Mouse (Mus musculus) forebrain, postnatal 0 days (tissue): ENCODE results near the gene Myh10. TPM values are rescaled to one million over a fixed set of nuclear protein-coding genes. Genes with fewer than 3 reads are reported as not detected.

Source experiments
- ATAC-seq: fragments of 200-750 bp; cut with Nextera tagmentation; 2 replicates; pipeline ENCODE4 v1.8.0; 2017; ENCODE audit warnings: mild to moderate bottlenecking, moderate library complexity
- DNase-seq: peaks from one replicate; pipeline ENCODE4 v3.0.0-alpha.2; 2015
- H3K27ac ChIP-seq: fragments of 300-500 bp; sonication (generic); 2 replicates; pipeline ENCODE4 v1.5.1; 2014; ENCODE audit warnings: low read depth, mild to moderate bottlenecking, antibody characterized with exemption, low read length, moderate library complexity, mixed read lengths
- H3K27me3 ChIP-seq: fragments of 300-500 bp; sonication (generic); 2 replicates; pipeline ENCODE4 v1.6.1; 2014; ENCODE audit warnings: mild to moderate bottlenecking, low read length, mixed read lengths; ENCODE audit not compliant: insufficient read depth
- H3K36me3 ChIP-seq: fragments of 300-500 bp; sonication (generic); 2 replicates; pipeline ENCODE4 v1.6.1; 2014; ENCODE audit warnings: mild to moderate bottlenecking, moderate library complexity; ENCODE audit not compliant: insufficient read depth
- H3K4me1 ChIP-seq: fragments of 300-500 bp; sonication (generic); 2 replicates; pipeline ENCODE4 v1.6.1; 2014; ENCODE audit warnings: antibody characterized with exemption; ENCODE audit not compliant: insufficient read depth
- H3K4me2 ChIP-seq: fragments of 300-500 bp; sonication (generic); 2 replicates; pipeline ENCODE4 v1.6.1; 2014; ENCODE audit warnings: low read depth, mild to moderate bottlenecking, moderate library complexity
- H3K4me3 ChIP-seq: fragments of 300-500 bp; sonication (generic); 2 replicates; pipeline ENCODE4 v1.5.1; 2014; ENCODE audit warnings: low read depth, low read length, mixed read lengths
- H3K9ac ChIP-seq: fragments of 300-500 bp; sonication (generic); 2 replicates; pipeline ENCODE4 v1.6.1; 2014; ENCODE audit warnings: mild to moderate bottlenecking
- H3K9me3 ChIP-seq: fragments of 300-500 bp; sonication (generic); 2 replicates; pipeline ENCODE4 v1.6.1; 2016; ENCODE audit warnings: low read length
- CTCF ChIP-seq: sonication (generic); IDR thresholded peaks from 2 replicates; pipeline ENCODE4 v1.5.1; 2016; ENCODE audit warnings: antibody characterized with exemption, control low read depth, low read depth
- WGBS: fragments of 180-500 bp; shearing (Covaris S2); extraction: QIAGEN DNeasy Blood & Tissue Kit; methylation state at CpG from one replicate; pipeline ENCODE4 v1.1.7; 2014; 5-methylcytosine and 5-hydroxymethylcytosine counted together
- polyA plus RNA-seq: library from polyadenylated mRNA; unstranded; fragments of >200 nt; fragmentation: Nextera tagmentation; extraction: Ambion mirVana; gene quantifications from 2 replicates; pipeline ENCODE4 v1.2.1, GENCODE M21; 2015
- total RNA-seq: library from RNA; depleted of rRNA; stranded (reverse); fragments of >200 nt; gene quantifications from 2 replicates; pipeline ENCODE4 v1.2.3, GENCODE M21; 2014

The Myh10 gene
- total and polyA plus RNA-seq, 2 experiments from 2014 or later, result 68.0 to 183 TPM

GRCm38 (mm10) chr11:68656887-68657685 lies 34.3 kb upstream of the Myh10 start:
- Histone ChIP-seq H3K4me1 (peaks cover 9% of the 10 kb centered on the region; the same call in 1 of the 2 replicates), H3K9ac (no peak overlapping the region), H3K36me3 (no peaks in the 10 kb centered on the region), H3K27ac (peak overlapping the region; percentile 64), H3K27me3 (no peaks in the 10 kb centered on the region), H3K9me3 (no peaks in the 10 kb centered on the region), H3K4me3 (no peak overlapping the region), H3K4me2 (no peak overlapping the region)
- no peak for TF ChIP-seq CTCF
- DNase-seq (no peak), ATAC-seq (no peak)
- 47% methylated on average over 6 of the region's 6 CpGs for whole genome bisulfite sequencing

- TF ChIP-seq CTCF, result no peak
- peaks cover 9% of the 10 kb centered on the region; the same call in 1 of the 2 replicates for H3K4me1 ChIP-seq
- DNase-seq, result peak; percentile 83
- H3K36me3 ChIP-seq, result no peaks in the 10 kb centered on the region
- no peak overlapping the region for H3K4me3 ChIP-seq
- no peaks in the 10 kb centered on the region for H3K9me3 ChIP-seq
- peak overlapping the region; percentile 64 for H3K27ac ChIP-seq
- no peak overlapping the region for H3K4me2 ChIP-seq
- 38% methylated on average over 9 of the region's 9 CpGs for WGBS
- no peak overlapping the region for H3K9ac ChIP-seq
- peak; percentile 82 for ATAC-seq
- no peaks in the 10 kb centered on the region for H3K27me3 ChIP-seq
Measured at GRCm38 (mm10) chr11:68657811-68658210, 33.5 kb upstream of the Myh10 start.

GRCm38 (mm10) chr11:68665331-68665730 lies 26.0 kb upstream of the Myh10 start:
- DNase-seq (no peak), ATAC-seq (no peak)
- no peak for TF ChIP-seq CTCF
- Histone ChIP-seq H3K4me3 (no peak overlapping the region), H3K9me3 (no peaks in the 10 kb centered on the region), H3K36me3 (no peaks in the 10 kb centered on the region), H3K27me3 (no peaks in the 10 kb centered on the region), H3K4me1 (no peaks in the 10 kb centered on the region), H3K9ac (no peak overlapping the region), H3K4me2 (no peak overlapping the region), H3K27ac (no peak overlapping the region)
- 77% methylated on average over 2 of the region's 2 CpGs for WGBS

GRCm38 (mm10) chr11:68666210-68666609 lies 25.1 kb upstream of the Myh10 start:
- Histone ChIP-seq H3K27ac (no peak overlapping the region), H3K27me3 (no peaks in the 10 kb centered on the region), H3K4me3 (no peak overlapping the region), H3K9me3 (no peaks in the 10 kb centered on the region), H3K36me3 (no peaks in the 10 kb centered on the region), H3K9ac (no peak overlapping the region), H3K4me2 (no peak overlapping the region), H3K4me1 (no peaks in the 10 kb centered on the region)
- WGBS, result 56% methylated on average over 2 of the region's 2 CpGs
- DNase-seq (no peak), ATAC-seq (no peak)
- TF ChIP-seq CTCF, result no peak

GRCm38 (mm10) chr11:68672270-68672970 lies 18.9 kb upstream of the Myh10 start:
- WGBS, result 77% methylated on average over 5 of the region's 5 CpGs
- H3K4me3 ChIP-seq, result no peak overlapping the region
- no peak overlapping the region for H3K9ac ChIP-seq
- H3K36me3 ChIP-seq, result no peaks in the 10 kb centered on the region
- no peaks in the 10 kb centered on the region for H3K27me3 ChIP-seq
- ATAC-seq (no peak), DNase-seq (no peak)
- no peak overlapping the region for H3K27ac ChIP-seq
- no peaks in the 10 kb centered on the region for H3K9me3 ChIP-seq
- no peak overlapping the region for H3K4me2 ChIP-seq
- no peak for TF ChIP-seq CTCF
- no peaks in the 10 kb centered on the region for H3K4me1 ChIP-seq

GRCm38 (mm10) chr11:68674071-68674470 lies 17.3 kb upstream of the Myh10 start:
- H3K4me3 ChIP-seq, result no peak overlapping the region
- H3K36me3 ChIP-seq, result no peaks in the 10 kb centered on the region
- H3K27me3 ChIP-seq, result no peaks in the 10 kb centered on the region
- H3K9me3 ChIP-seq, result no peaks in the 10 kb centered on the region
- TF ChIP-seq CTCF, result no peak
- WGBS, result 81% methylated on average over 3 of the region's 3 CpGs
- no peak for ATAC-seq
- H3K9ac ChIP-seq, result no peak overlapping the region
- H3K27ac ChIP-seq, result no peak overlapping the region
- no peak overlapping the region for H3K4me2 ChIP-seq
- no peak for DNase-seq
- H3K4me1 ChIP-seq, result no peaks in the 10 kb centered on the region

GRCm38 (mm10) chr11:68674643-68675042 lies 16.7 kb upstream of the Myh10 start:
- Histone ChIP-seq H3K4me3 (no peak overlapping the region), H3K9me3 (no peaks in the 10 kb centered on the region), H3K27ac (no peak overlapping the region), H3K36me3 (no peaks in the 10 kb centered on the region), H3K4me2 (no peak overlapping the region), H3K9ac (no peak overlapping the region), H3K4me1 (no peaks in the 10 kb centered on the region), H3K27me3 (no peaks in the 10 kb centered on the region)
- WGBS, result 78% methylated on average over 3 of the region's 3 CpGs
- no peak for DNase-seq
- no peak for TF ChIP-seq CTCF
- no peak for ATAC-seq
